Mouse (Mus musculus) ovary, postnatal 10 days (tissue): ENCODE results near the gene Grip1.
A peak's percentile ranks its signal among the peaks of the same experiment; 100 is the strongest.

Experiments
- DNase-seq: peaks from one replicate; pipeline ENCODE4 v3.0.0; 2022; ENCODE audit warnings: low spot score

Gene Grip1

DNA sequence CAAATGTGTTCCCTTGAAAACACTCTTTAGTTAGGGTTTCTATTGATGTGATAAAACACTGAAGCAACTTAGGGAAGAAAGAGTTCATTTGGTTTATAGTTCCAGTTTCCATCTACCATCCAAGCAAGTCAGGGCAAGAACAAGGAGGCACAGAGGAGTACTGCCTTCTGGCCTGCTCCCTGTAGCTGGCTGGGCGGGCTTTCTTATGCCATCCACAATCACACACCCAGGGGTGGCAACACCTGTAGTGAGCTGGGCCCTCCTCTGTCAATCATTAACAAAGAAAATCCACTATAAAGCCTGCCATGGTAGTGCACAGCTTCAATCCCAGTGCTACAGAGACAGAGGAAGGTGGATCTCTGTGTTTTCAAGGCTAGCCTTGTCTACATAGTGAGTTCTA lies 122.2 kb downstream of the Grip1 start:
- DNase-seq: no peak

DNA sequence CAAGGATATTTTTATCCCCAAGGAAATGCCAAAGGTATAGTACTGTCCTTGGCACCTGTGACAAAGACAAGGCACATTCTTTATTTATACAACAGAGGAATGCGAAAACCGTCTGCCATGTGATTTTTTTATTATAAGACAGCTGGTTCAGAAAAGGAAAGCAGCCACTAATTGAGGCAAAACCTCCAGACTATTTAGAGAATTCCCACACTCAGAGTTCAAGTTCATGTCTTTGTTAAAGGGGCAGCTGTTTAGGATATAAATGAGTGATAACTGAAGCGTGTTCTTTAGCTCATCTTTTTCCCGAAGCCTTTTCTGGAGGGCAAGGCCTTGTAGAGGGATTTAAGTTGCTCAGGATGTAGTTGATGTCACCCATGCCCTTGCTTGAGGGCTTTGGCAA lies 126.4 kb downstream of the Grip1 start:
- DNase-seq: no peak

DNA sequence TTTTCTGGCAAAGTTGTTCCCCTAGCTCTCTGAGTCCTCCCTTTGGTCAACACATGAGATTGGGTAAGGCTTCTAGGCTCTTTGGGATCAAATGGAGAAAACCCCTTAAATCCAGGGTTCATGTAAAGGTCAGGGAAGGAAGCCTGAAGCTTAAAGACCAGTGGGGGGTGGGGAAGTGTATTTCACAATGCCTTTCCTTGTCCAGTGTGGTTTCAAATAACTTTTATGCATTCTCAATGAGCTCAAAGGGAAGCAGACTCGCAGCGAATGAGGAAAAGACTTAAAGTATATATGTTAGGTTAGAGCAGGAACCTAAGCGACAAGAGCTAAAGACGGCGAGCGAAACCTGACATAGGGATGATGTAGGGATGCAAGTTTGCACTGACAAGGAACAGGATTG lies 131.0 kb downstream of the Grip1 start:
- no peak for DNase-seq

DNA sequence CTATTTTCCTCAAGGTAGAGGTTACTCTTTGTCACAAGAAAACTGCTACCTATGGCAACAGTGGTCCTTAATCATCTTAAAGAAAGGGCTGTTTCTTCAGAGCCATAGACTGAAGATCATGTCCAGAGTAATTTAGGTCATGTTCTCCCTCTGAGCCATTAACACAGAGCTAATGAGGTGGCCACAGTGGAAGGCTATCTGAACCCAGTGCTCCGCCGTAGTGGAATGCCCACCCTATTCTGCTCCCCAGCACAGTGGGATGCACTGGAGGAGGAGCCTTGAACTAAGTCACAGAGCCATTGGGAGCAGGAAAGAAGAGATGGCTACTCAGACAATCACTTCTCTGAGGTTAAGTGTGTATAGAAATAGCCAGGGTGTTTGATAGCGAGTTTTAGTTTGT lies 133.3 kb downstream of the Grip1 start:
- DNase-seq: no peak

DNA sequence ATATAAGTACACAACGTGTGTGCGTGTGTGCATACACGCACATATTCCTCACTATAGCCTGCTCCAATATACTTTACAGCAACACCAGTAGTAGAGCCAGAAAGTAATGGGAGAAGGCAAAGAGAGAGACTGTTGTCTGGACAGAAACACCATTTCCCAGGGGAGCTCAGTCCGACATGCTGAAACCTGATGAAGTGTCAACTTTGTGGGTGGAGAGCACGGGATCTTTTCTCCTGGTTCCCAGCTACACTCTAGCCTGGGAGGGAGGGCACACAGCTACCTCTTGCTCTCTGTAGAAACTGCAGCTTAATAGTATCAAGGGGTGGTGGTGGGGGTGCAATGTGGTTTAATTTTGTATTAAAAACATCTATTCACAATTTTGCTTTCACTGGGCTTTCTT lies 143.2 kb downstream of the Grip1 start:
- no peak for DNase-seq

DNA sequence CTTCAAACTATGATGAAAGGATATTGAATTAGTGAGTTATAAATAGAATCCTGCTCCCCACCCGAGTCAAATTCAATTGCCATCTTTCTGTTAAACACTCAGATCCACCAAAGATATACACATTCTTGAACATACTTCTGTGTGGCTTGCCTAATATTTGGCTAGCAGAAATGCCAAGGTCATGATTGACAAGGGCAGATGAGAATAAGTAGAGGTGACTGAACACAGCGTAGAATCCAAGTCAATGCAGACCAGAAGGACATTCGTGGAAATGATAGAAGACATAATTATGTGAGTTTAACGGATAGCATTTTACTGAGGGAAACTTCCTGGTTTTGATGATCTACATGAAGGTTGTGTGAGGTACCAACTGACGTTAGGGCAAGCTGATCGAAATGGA lies 153.9 kb downstream of the Grip1 start:
- no peak for DNase-seq

DNA sequence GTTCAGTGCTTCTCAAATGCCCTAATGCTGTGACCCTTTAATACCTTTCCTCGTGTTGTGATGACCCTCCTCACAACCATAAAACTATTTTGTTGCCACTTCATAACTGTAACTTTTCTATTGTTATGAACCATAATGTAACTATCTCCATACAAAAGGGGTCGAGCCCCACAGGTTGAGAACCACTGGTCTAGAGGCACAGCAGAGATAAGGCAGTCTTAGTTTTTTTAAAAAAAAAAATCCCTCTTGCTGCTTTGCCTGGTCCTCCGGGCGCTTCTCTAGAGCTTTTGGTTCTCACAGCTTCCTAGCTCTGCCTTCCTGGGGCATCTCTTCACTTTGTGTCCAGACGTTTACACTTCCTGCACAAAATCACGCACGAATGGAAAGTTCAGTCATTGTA lies 155.4 kb downstream of the Grip1 start:
- DNase-seq: no peak

DNA sequence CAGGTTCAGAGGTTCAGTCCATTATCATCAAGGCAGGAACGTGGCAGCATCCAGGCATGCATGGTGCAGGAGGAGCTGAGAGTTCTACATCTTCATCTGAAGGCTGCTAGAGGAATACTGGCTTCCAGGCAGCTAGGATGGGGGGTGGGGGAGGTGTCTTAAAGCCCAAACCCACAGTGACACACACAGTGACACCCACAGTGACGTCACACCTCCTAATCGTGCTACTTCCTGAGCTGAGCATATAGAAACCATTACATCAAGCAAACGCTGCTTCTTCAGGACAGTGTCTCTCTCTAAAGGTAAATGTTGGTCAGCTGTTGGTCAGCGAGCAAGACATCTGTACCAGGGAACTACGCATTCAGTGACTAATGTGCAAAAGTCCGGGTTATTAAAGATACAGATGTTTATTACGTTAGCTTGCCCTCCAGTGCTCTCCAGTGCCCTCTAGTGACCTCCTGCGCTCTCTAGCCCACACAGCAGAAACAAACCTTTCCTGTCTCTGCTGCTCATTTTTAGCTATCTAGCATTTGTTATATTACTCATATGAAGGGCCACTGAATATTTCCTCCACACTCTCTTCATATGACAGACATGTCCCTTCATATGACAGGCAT lies 156.8 kb downstream of the Grip1 start:
- DNase-seq: no peak

DNA sequence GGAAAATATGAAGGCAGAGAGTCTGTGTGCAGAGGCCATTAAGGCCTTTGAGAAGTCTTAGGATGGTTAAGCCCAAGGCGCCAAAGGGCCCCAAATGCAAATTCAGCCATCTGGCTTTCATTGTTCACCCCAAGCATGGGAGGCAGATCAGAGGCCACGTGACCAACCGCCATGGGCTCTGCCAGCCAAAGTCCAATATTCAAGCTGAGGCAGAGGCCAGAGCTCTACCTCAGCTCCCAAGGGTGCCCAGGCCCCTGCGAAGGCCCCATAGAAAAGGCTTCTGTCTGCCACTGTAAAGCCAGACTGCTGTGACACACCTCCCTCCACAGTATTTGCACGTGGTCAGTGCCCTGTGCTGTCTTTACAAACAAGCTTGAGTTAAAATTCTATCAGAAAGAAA lies 158.4 kb downstream of the Grip1 start:
- no peak for DNase-seq

DNA sequence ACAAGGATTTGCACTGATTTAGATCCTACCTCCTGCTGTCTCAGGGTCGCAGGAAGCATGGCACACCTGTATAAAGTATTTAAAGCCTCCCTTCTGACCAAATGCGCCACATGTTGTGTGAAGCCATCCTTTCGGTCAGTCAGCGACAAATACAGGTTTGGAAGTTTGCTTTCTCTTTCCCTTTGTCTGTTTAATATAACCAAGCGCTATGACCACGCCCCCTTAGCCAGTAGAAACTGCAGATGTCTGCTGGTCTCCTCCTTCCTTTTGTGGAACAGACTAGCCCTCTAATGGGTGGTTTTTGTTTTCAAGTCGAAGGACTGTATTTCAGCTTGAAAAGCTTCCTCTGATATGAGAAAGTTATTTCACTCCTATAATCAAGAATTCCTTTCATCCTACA lies 161.1 kb downstream of the Grip1 start:
- DNase-seq: no peak

DNA sequence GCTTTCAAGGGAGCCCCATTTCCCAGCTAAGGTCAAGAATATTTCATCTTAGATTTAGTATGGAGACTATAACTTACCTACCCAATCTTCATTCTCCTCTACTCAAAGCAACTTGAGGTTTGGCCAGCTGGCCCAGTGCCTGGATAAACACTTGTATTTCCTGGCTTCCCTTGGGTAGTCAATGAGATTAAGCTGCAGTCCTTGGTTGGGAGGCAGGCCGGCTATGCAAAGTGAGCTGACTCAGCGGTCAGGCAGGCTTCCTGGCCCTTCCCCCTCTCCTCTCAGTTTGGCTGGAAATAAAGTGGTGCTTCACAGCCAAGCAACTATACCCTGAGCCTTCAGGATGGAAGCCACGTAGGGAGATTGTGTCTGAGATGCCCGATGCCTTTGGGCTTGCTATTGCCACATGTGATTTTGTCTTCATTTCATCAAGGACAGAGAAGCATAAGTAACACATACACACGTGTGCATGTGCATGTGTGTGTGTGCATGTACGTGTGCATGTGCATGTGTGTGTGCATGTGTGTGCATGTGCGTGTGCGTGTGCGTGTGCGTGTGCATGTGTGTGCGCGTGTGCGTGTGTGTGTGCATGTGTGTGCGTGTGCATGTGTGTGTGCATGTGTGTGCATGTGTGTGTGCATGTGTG lies 161.7 kb downstream of the Grip1 start:
- peak; percentile 58 for DNase-seq

DNA sequence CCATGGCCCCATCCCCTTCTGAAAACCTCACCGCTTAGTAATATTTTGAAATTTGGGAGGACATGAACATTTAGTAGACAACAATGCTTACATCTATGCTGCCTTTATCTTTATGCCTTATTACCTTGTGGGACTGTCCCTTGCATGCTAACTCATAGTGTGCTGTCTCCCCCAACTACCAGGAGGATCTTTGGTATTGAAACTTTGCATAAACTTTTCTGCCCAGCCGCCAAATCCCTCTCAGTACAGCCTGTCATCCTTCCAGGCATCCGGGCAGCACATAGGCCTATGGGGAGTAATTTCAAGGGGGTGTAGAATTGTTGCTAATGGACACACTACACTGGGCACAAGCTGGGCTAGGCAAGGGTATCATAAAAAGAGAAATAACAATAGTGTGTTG lies 162.4 kb downstream of the Grip1 start:
- no peak for DNase-seq

DNA sequence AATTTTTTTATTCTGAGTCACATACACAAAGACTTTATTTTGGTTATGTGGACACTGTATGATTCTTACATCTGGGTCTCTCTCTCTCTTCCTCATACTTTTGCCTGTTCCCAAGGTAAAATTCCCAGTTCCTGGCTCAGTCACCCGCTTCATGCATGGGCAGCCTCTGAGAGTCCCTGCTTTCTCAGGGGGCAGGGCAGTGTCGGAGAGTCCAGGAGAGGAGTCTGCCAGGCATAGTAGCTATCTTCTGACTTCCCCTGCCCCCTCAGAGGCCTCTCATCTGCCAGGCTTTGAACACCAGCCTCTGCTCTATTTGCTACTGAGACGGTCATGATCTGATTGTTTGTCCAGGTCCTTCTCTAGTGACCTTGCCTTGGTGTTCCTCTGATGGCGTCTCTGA lies 175.0 kb downstream of the Grip1 start:
- no peak for DNase-seq

DNA sequence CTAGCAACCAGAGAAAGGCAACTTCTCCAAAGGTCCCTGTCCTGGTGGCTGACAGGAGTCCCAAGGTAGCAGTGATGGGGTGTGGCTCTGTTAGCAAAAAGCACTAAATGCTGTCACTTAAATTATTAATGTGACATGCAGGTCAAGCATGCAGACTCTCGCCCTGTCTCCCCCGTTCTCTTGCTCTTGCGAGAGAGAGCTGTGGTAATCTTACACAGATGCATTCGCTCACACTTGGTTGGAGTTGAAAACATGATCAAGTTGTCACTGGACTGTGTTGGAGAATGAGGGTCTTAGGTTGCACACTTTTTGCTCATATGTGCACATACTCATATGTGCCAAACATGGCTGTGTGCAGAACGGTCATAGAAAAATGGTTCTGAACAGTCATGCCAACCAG lies 176.8 kb downstream of the Grip1 start:
- DNase-seq: no peak

DNA sequence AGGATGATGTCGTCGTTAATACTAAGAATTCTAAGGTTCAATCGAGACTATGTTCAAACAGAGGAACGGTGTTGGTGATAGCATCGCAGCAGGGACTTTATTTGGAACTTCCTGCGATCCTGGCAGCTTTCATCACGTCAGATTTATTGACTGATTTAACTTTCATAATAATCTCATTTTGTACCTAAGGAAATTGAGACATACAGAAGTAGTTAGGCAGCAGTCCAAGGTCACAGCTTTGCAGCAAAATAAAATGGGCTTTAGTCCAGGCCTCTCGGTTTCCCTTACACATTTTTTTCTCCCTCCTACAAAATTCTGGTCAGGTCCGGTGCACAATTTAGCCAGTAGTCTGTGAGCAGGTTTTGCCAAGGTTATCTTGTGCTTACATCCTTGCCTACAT lies 178.3 kb downstream of the Grip1 start:
- DNase-seq: no peak

DNA sequence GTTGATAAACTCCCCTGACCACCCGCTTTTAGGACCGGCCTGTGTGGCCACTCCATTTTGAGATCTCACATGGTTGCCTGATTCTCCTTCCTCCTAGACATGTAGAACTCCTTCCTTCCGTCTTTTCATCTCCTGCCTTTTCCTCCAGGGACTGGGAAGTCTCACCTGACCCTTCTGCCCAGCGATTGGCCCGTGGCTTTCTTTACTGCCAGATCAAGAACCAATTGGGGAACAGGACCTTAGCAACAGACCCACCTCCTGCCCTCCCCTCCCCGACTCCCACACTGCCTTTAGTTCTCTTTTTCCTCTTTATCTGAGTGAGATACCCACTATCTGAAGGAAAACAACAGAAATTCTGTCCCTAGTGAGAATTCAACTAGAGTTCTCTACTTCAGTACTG lies 180.9 kb downstream of the Grip1 start:
- no peak for DNase-seq

DNA sequence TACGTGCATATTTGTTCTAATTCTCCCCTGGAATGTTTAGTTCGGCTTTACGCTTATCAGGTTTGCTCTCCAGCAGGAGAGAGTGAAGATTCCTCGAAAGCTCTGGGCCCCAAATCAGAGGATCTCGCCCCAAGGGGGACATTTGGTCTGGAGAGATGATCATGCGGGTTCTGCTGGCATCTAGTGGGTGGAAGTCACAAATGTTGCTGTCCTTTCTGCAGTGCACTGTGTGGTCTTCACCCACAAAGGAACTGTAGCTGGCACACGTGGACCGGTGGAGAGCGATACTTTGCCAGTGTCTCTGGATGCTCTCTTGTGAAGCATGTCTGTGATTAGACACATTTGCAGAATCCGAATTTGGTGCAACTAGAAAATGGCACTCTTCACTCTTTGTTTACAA lies 186.9 kb downstream of the Grip1 start:
- DNase-seq: no peak

DNA sequence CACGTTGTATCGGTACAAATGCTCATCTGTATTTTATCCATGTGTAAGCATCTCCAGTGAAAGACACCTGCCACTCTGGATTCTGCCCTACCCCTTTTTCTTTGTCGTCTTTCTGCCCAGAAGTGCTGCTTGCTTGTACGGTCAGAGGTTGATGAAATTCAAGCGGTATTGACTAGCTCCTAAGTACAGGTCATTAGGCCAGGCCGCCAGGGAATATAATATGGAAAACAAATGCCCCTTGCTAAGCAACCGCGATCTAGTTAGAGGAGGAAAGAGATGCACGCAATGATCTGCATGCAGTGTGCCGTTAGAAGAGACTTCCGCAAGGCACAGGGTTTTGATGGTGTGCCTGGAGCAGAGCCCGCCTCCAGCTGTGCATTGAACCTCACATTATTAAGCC lies 187.4 kb downstream of the Grip1 start:
- DNase-seq: no peak

DNA sequence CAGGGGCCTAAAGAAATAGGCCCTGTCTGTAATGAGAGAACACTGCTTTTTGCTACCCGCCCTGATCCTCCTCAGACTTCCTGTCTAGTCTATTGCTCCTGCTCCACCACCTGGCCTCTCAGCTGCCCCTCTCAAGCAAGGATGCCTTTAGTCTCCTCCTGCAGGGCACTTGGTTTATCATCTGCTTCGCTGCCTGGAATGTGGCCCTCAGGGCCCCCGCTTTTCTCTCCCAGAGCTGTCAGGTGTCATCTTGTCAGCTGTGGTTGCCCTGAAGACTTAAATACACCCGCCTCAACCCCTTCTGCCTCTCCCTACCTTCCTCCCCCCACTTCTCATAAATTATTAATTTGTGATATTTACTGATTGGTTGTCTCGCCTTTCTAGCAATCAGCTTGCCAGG lies 190.7 kb downstream of the Grip1 start:
- DNase-seq: no peak

DNA sequence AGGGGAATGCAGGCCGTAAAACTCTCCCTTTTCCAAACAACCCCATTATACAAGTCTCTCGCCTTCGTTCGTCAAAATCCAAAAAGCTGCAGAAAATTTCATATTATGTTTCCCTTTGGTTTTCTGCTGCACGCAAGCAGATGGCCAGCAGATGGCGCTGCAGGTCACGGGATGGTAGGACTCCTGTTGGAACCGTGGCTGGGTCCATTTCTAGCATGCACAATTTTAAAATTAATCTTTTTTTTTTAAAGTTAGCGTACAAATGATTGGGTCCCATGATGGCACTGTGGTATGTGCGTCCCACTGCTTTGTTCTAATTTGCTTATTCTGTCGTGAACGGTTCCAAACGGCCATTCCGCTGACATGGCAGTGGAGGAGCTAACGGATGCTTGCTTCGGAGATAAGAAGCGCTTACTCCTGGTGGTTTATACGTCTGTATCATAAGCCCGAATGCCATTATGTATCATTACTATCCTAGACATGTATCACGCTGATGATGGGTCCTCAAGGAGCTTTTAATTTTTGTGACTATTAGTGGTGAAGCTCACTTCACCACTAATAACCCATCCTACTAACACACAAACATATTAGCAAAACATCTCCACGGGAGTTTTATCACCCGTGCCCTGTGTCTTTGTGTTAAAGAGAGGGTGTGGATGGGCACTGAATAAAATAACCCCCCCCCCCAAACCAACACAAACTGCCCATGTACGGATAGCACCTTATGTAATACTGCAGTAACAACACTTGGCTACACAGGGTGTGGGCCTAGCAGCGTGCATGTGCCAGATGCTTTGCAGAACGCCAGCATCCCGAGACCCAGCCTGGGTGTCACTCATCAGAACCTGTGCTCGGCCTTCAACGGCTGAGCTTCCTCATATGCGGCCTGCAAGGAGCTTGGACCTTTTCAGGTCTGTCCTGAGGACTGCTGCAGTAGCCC lies 193.1 kb downstream of the Grip1 start:
- DNase-seq: peak; percentile 24

DNA sequence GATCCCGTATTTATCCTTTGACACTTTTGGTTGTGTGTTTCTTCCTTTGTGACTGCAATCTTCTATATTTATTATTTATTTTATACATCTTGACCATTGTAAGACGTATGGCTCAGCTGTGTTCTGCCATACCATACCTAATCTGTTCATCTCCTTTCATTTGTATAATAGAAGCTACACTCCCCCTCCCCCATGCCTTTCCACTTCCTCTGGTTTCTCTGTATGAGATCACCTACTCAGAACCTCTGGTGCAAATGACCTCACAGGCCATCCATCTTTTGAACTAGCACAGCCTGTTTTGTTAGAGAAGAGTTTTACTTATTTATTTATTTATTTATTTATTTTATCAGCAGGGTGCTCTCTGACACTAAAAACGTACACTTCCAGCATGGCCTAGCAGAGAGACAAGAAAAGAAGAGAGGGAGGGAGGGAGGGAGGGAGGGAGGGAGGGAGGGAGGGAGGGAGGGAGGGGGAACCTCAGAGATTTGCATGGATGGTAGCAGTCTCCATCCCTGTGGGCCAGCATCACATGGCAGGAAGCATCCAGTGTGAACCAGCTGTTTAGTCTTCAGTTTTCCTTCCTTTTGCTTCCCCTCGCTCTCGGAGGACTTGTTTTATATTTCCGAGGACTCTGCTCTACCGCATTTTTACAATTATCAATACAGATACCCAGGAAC lies 207.2 kb downstream of the Grip1 start:
- no peak for DNase-seq

DNA sequence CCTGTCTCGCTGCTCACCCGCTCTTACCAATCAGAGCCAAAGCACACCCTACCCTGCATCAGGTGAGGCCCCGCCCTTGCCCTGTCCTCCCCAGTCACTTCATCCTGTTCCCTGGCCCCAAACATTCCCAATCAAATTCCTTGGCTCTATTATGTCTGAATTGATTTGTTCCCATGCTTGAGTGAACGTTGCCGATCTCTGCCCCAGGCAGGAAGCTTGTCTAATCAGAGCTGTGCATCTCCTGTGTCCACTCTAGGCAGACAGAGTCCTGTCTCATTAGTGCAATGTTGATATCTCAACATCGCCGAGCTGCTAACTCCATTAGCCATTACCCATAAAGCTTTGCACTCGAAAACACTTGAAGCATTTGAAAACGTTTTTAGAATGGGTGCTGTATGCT lies 210.0 kb downstream of the Grip1 start:
- DNase-seq: no peak

DNA sequence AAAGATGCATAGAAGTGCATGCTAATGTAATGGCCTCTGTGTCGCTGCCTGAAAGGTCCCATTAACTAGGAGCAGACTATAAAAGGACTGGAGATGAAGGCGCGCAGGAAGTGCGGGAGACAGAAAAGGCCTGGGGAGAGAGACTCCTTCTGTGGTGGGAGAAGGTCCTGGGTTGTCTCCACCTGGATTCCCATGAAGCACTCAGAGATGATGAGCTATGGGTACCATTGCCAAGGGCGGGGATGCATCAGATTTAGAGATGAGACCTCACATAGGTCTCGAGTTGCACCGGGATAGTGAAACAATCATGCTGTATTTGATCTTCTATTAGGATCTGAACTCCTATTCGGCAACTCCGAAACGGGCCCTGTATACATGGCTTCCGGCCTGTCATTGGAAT lies 212.8 kb downstream of the Grip1 start:
- no peak for DNase-seq
